Mouse (Mus musculus) spleen, adult 2 months (tissue): ENCODE data around the gene Hoxb8. TPM values are rescaled to one million over a fixed set of nuclear protein-coding genes. Genes with fewer than 3 reads are reported as not detected.

ENCODE experiments used
- DNase-seq, 2 experiments: peaks; one replicate each; pipeline versions ENCODE4 v3.0.0 to v3.0.0-alpha.2; 2012 to 2021; ENCODE audit warnings: low spot score in 2 of 2, low read depth in 1 of 2
- H3K27ac ChIP-seq: fragments of 200-500 bp; 2 replicates; pipeline ENCODE4 v1.5.1; 2012; ENCODE audit warnings: low read length, inconsistent platforms; ENCODE audit not compliant: insufficient read depth
- H3K27me3 ChIP-seq: fragments of 200-500 bp; 2 replicates; pipeline ENCODE4 v1.6.1; 2012; ENCODE audit warnings: mild to moderate bottlenecking, moderate library complexity, low read length, inconsistent platforms; ENCODE audit not compliant: control insufficient read depth, insufficient read depth
- H3K36me3 ChIP-seq: fragments of 200-500 bp; 2 replicates; pipeline ENCODE4 v1.6.1; 2012; ENCODE audit warnings: mild to moderate bottlenecking, low read length, inconsistent platforms; ENCODE audit not compliant: control insufficient read depth, insufficient read depth
- H3K4me1 ChIP-seq: fragments of 200-500 bp; 2 replicates; pipeline ENCODE4 v1.6.1; 2011; ENCODE audit warnings: inconsistent platforms; ENCODE audit not compliant: control insufficient read depth, insufficient read depth, insufficient read length
- H3K4me3 ChIP-seq: fragments of 200-500 bp; 2 replicates; pipeline ENCODE4 v1.5.1; 2011; ENCODE audit warnings: mild to moderate bottlenecking, inconsistent platforms; ENCODE audit not compliant: insufficient read depth, insufficient read length; ENCODE audit errors: extremely low read depth
- CTCF ChIP-seq: fragments of 200-500 bp; IDR thresholded peaks from 2 replicates; pipeline ENCODE4 v1.5.1; 2011; ENCODE audit warnings: mild to moderate bottlenecking, inconsistent platforms; ENCODE audit not compliant: insufficient read depth, insufficient read length, insufficient replicate concordance; ENCODE audit errors: extremely low read depth
- POLR2A ChIP-seq: fragments of 200-500 bp; IDR thresholded peaks from 2 replicates; pipeline ENCODE4 v1.6.1; 2011; ENCODE audit warnings: low read depth, low read length, inconsistent platforms
- WGBS: fragments of 180-500 bp; shearing (Covaris S2); methylation state at CpG from one replicate; pipeline ENCODE4 v1.1.7; 2018; 5-methylcytosine and 5-hydroxymethylcytosine counted together
- polyA plus RNA-seq: library from polyadenylated mRNA; depleted of rRNA; stranded (reverse); fragments of >200 nt; gene quantifications from 2 replicates; pipeline ENCODE4 v1.2.3, GENCODE M21; 2012

The Hoxb8 gene
- polyA plus RNA-seq, 1 experiment: 0.37 TPM

DNA sequence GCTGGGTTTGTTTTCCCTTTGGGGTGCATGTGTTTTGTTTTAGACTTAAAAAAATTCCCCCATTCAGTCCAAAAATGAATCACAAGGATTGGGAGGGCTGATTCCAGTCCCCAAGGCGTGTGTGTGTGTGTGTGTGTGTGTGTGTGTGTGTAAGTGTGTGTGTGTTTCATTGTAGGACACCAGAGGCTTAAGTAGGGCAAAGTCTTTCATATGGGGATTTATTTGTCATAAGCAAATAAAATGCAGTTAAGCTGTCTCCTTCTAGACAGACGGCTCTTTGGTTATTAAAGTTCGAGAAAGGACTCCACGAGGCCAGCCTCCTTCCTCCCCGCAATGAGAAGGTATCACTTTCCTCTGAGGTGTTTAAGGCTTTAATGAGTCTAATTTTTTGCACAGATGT, 40.1 kb downstream of the Hoxb8 start:
- Histone ChIP-seq H3K36me3 (no peaks in the 10 kb centered on the region), H3K27ac (no peak overlapping the region), H3K27me3 (peaks cover 3% of the 10 kb centered on the region; the same call in 1 of the 2 replicates), H3K4me1 (no peaks in the 10 kb centered on the region; the same call in 1 of the 2 replicates), H3K4me3 (no peak overlapping the region)
- TF ChIP-seq CTCF: no peak
- 86% methylated on average over 5 of the region's 5 CpGs for WGBS
- DNase-seq: no peak

DNA sequence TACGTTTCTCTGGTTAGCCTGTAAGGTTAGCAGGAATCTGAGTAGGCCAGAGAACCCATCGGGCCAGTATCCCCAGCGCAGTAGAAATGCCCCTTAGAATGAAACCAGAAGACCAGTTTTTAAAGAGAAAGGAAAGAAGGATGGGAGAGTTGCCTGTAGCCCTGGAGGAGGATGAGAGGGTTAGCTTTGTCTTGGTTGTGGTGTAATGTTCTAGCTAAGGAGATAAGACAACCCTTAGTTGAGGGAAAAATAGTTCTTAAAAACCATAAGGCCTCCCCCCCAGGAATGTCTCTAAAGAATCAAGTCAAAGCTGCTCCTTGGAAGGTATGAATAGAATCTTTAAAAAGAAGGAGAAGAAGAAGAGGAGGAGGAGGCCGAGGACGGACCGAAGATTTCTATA, 41.0 kb downstream of the Hoxb8 start:
- no peaks in the 10 kb centered on the region; the same call in 1 of the 2 replicates for H3K4me1 ChIP-seq
- WGBS: 94% methylated on average over 6 of the region's 6 CpGs
- no peaks in the 10 kb centered on the region for H3K36me3 ChIP-seq
- no peak overlapping the region for H3K27ac ChIP-seq
- H3K4me3 ChIP-seq: no peak overlapping the region
- H3K27me3 ChIP-seq: peaks cover 3% of the 10 kb centered on the region; the same call in 1 of the 2 replicates
- TF ChIP-seq POLR2A (no peak), CTCF (no peak)
- DNase-seq: no peak

DNA sequence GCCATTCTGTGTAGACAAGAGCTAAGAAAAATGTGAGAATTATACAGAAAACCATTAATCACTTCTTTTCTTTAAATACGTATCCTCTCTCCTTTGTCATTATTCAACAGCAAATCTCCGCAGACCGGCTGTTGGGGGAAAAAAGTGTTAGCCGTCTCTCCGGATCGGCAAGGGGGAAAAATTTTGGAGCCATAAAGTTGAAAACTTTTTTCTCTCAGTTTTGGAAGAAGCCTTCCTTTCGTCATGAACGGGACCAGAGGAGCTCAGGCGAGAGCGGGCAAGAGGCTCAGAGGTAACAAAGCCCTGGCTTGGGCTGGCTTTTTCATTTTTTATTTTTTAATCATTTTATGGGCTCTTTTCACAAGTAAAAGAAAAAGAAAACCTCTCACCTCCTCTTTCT, 41.4 kb downstream of the Hoxb8 start, which contains the start of gene Hoxb3:
Gene Hoxb3, plus strand, starts transcription at position 173 of the 400 bp plus-strand sequence.
- 0 out of 2 replicates have a peak, but pooled peaks cover 3% of the 10 kb centered on the region for H3K27me3 ChIP-seq
- no peaks in the 10 kb centered on the region; the same call in 1 of the 2 replicates for H3K4me1 ChIP-seq
- DNase-seq: no peak
- H3K27ac ChIP-seq: no peak within 1 kb of the TSS
- H3K36me3 ChIP-seq: no peaks in the 10 kb centered on the region
- TF ChIP-seq POLR2A (no peak), CTCF (no peak)
- H3K4me3 ChIP-seq: no peak within 1 kb of the TSS
- WGBS: 95% methylated on average over 10 of the region's 10 CpGs

DNA sequence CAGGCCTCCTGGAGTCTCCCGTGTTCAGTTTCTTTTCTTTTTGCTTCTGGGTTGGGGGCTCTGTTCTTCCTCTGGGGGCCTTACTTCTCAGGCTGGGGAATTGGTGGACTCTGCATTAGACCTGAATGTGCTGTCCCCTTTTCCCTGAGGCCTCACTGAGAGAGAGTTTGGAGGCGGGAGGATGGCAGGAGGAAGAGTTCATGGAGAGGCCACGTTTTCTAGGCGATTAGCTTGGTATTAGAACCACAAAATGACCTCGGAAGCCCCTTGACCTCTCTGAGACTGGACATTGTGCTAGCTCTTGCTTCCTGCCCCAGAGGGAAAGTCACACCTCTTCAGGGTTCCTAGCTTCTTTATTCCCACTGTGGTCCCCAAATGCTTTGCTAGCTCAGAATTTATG, 42.4 kb downstream of the Hoxb8 start:
- no peak overlapping the region for H3K4me3 ChIP-seq
- 74% methylated on average over 5 of the region's 5 CpGs for WGBS
- TF ChIP-seq POLR2A: no peak
- no peak for TF ChIP-seq CTCF
- no peaks in the 10 kb centered on the region; the same call in 1 of the 2 replicates for H3K4me1 ChIP-seq
- H3K36me3 ChIP-seq: no peaks in the 10 kb centered on the region
- no peak for DNase-seq
- no peak overlapping the region for H3K27ac ChIP-seq
- H3K27me3 ChIP-seq: no peaks in the 10 kb centered on the region

DNA sequence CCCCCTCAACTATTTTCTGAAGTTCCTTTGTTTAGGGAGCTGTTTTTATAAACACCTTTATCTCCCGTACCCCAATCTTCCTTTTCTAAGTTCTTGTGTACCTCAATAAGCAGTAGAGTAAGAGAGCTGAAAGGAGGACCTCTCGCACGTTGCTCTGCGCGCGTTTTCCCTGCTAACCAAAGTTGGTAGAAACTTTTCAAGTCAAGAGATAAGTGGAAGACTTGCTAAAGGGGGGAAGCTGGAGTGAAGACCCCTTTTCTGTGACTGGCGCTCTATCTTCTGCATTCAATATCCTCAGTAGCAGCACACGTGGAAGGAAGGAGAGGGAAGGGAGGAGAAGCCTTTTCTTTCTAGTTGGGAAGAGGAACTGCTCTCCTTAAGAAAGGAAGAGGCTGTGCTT, 43.3 kb downstream of the Hoxb8 start:
- no peaks in the 10 kb centered on the region for H3K36me3 ChIP-seq
- H3K27ac ChIP-seq: no peak overlapping the region
- TF ChIP-seq POLR2A (no peak), CTCF (no peak)
- WGBS: 86% methylated on average over 8 of the region's 8 CpGs
- no peaks in the 10 kb centered on the region for H3K27me3 ChIP-seq
- no peak for DNase-seq
- H3K4me1 ChIP-seq: no peaks in the 10 kb centered on the region; the same call in 1 of the 2 replicates
- no peak overlapping the region for H3K4me3 ChIP-seq

DNA sequence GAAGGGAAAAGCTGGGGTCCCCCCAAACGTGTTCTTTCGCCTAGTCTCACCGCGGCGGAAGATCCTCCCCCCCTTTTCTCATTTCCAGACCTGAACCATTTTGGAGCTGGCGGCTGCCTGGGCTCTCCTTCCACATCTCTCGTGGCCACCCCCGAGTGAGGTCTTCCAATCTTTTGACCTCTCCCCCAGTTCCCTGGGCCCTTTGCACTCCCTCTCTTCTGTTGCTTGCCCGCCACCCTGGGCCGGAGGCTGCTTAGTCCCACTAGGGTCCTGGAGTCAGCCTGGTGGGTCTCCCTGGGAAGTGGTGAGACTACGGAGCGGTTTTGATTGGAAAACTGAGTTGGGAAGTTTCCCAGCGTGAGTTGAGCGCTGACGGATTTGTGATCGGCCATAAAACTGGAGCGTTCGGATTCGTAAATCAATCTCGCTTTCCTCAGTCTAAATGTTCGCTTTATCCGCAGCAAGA, 44.1 kb downstream of the Hoxb8 start:
- WGBS: 92% methylated on average over 22 of the region's 22 CpGs
- Histone ChIP-seq H3K27me3 (no peaks in the 10 kb centered on the region), H3K4me3 (no peak overlapping the region), H3K4me1 (no peaks in the 10 kb centered on the region), H3K36me3 (no peaks in the 10 kb centered on the region), H3K27ac (no peak overlapping the region)
- TF ChIP-seq POLR2A (no peak), CTCF (no peak)
- no peak for DNase-seq

DNA sequence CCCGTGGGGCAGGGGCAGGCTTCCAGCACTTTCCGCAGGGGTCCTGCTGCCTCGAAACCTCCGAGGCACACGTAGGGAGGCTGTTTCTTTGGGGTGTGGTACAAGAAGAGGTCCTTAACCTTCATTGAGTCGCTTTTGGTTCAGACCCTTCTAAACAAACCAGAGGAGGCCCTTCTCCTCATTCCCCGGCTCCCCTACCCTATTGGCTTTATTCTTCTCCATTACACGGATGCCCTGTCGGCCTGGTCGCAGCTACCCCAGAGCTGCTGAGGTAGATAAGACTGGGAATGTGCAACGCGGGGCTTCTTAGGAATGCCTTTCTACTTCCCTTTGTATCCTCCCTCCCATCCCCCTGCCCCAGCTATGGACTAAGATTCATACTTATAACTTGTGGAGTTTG, 45.0 kb downstream of the Hoxb8 start:
- Histone ChIP-seq H3K4me3 (no peak overlapping the region), H3K36me3 (no peaks in the 10 kb centered on the region), H3K27ac (no peak overlapping the region), H3K4me1 (no peaks in the 10 kb centered on the region), H3K27me3 (no peaks in the 10 kb centered on the region)
- no peak for DNase-seq
- 91% methylated on average over 12 of the region's 12 CpGs for WGBS
- TF ChIP-seq CTCF (no peak), POLR2A (no peak)
